Mouse (Mus musculus) spleen, adult 2 months (tissue): ENCODE measurements at regions not wholly inside any gene's neighbourhood (a gene's known extent, or its start where the extent isn't known, plus 50 kb on each side); places are given as distances from the start of the nearest gene placed in this dataset.

Source experiments
- DNase-seq, 2 experiments: peaks; one replicate each; pipeline versions ENCODE4 v3.0.0 to v3.0.0-alpha.2; 2012 to 2021; ENCODE audit warnings: low spot score in 2 of 2, low read depth in 1 of 2
- H3K27ac ChIP-seq: fragments of 200-500 bp; 2 replicates; pipeline ENCODE4 v1.5.1; 2012; ENCODE audit warnings: low read length, inconsistent platforms; ENCODE audit not compliant: insufficient read depth
- H3K27me3 ChIP-seq: fragments of 200-500 bp; 2 replicates; pipeline ENCODE4 v1.6.1; 2012; ENCODE audit warnings: mild to moderate bottlenecking, moderate library complexity, low read length, inconsistent platforms; ENCODE audit not compliant: control insufficient read depth, insufficient read depth
- H3K36me3 ChIP-seq: fragments of 200-500 bp; 2 replicates; pipeline ENCODE4 v1.6.1; 2012; ENCODE audit warnings: mild to moderate bottlenecking, low read length, inconsistent platforms; ENCODE audit not compliant: control insufficient read depth, insufficient read depth
- H3K4me1 ChIP-seq: fragments of 200-500 bp; 2 replicates; pipeline ENCODE4 v1.6.1; 2011; ENCODE audit warnings: inconsistent platforms; ENCODE audit not compliant: control insufficient read depth, insufficient read depth, insufficient read length
- H3K4me3 ChIP-seq: fragments of 200-500 bp; 2 replicates; pipeline ENCODE4 v1.5.1; 2011; ENCODE audit warnings: mild to moderate bottlenecking, inconsistent platforms; ENCODE audit not compliant: insufficient read depth, insufficient read length; ENCODE audit errors: extremely low read depth
- CTCF ChIP-seq: fragments of 200-500 bp; IDR thresholded peaks from 2 replicates; pipeline ENCODE4 v1.5.1; 2011; ENCODE audit warnings: mild to moderate bottlenecking, inconsistent platforms; ENCODE audit not compliant: insufficient read depth, insufficient read length, insufficient replicate concordance; ENCODE audit errors: extremely low read depth
- POLR2A ChIP-seq: fragments of 200-500 bp; IDR thresholded peaks from 2 replicates; pipeline ENCODE4 v1.6.1; 2011; ENCODE audit warnings: low read depth, low read length, inconsistent platforms
- WGBS: fragments of 180-500 bp; shearing (Covaris S2); methylation state at CpG from one replicate; pipeline ENCODE4 v1.1.7; 2018; 5-methylcytosine and 5-hydroxymethylcytosine counted together

DNA sequence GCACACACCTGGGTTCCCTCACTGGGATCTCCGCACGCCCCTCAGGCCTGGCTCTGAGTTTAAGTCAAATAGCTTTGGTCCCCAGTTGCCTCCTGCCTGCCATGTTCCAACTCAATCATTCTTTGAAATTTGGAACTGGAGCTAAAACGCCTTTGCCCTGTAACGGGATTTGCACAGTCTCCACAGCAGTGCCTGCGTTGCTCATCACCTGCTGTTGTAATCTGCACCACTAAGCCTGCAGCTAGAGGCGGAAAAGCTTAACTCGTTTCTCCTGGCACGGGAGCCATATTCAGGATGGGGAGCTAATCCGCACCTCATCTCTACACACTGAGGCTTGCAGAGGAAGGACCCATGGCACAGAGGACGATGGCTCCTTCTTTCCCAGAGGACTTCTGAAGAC lies 147.2 kb upstream of the Gm4791 start:
- Histone ChIP-seq H3K27me3 (no peaks in the 10 kb centered on the region), H3K36me3 (no peaks in the 10 kb centered on the region), H3K27ac (no peak overlapping the region), H3K4me1 (no peaks in the 10 kb centered on the region), H3K4me3 (no peak overlapping the region)
- no peak for DNase-seq
- WGBS, result 87% methylated on average over 10 of the region's 10 CpGs
- no peak for TF ChIP-seq CTCF
- TF ChIP-seq POLR2A, result no peak

GRCm38 (mm10) chr9:46845276-46845675 lies 153.3 kb upstream of the Gm4791 start:
- H3K36me3 ChIP-seq, result no peaks in the 10 kb centered on the region
- no peak overlapping the region for H3K27ac ChIP-seq
- DNase-seq, result no peak
- no peak overlapping the region for H3K4me3 ChIP-seq
- no peaks in the 10 kb centered on the region for H3K27me3 ChIP-seq
- H3K4me1 ChIP-seq, result no peaks in the 10 kb centered on the region
- TF ChIP-seq CTCF, result no peak
- no peak for TF ChIP-seq POLR2A
- 83% methylated on average over 3 of the region's 3 CpGs for WGBS

- 92% methylated on average over 7 of the region's 7 CpGs for WGBS
- no peak for TF ChIP-seq POLR2A
- no peak for TF ChIP-seq CTCF
- no peak for DNase-seq
- Histone ChIP-seq H3K4me3 (no peak overlapping the region), H3K4me1 (no peaks in the 10 kb centered on the region), H3K27me3 (no peaks in the 10 kb centered on the region), H3K36me3 (no peaks in the 10 kb centered on the region), H3K27ac (no peak overlapping the region)
Measured at GRCm38 (mm10) chr9:46843781-46844180, 154.8 kb upstream of the Gm4791 start.

- 93% methylated on average over 6 of the region's 6 CpGs for WGBS
- H3K4me1 ChIP-seq, result no peaks in the 10 kb centered on the region
- no peaks in the 10 kb centered on the region for H3K27me3 ChIP-seq
- DNase-seq, result no peak
- no peak for TF ChIP-seq CTCF
- TF ChIP-seq POLR2A, result no peak
- no peaks in the 10 kb centered on the region for H3K36me3 ChIP-seq
- H3K27ac ChIP-seq, result no peak overlapping the region
- H3K4me3 ChIP-seq, result no peak overlapping the region
Measured at GRCm38 (mm10) chr9:46841571-46841970, 157.0 kb upstream of the Gm4791 start.

- Histone ChIP-seq H3K27ac (no peak overlapping the region), H3K4me3 (no peak overlapping the region), H3K36me3 (no peaks in the 10 kb centered on the region), H3K4me1 (no peaks in the 10 kb centered on the region), H3K27me3 (no peaks in the 10 kb centered on the region)
- TF ChIP-seq CTCF, result no peak
- TF ChIP-seq POLR2A, result no peak
- WGBS, result 71% methylated on average over 7 of the region's 7 CpGs
- no peak for DNase-seq
Measured at GRCm38 (mm10) chr9:46835261-46835660, 163.3 kb upstream of the Gm4791 start.

DNA sequence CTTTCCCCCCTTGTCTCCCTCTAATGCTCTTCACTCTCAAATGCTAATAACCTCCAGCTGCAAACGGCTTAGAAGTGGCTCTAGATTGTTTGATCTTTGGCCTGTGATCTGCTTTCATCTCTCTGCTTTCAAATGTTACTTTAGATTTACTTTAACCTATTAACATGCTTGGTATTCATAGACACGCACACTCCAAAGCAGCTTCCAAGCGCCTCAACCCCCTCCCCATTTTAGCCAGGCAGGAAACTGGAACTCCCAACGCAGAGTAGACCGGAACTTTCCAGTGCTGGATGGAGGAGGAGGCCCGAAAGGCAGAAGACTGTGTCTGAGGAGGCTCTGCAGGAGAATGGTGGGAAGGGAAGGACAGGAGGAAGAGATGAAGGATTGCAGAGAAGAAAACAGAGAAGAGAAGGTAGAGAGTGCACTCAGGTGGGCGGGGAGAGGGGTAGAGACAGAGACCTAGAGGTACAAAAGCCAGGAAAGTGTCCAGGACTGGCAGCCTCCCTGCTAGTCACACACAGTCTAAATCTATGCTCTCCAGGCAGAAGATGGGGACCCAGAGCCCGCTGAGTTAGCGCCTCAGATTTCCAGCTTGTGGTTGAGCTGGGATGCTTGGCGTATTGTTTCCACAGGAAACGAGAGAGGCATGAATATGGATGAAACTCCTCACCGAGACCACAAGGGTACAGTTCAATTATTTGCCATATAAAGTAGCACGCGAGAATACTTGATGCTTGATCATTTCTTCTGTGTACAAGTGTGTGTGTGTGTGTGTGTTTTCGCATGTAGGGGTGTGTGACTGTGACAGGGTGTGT lies 167.6 kb upstream of the Gm4791 start:
- Histone ChIP-seq H3K27ac (no peak overlapping the region), H3K4me1 (no peaks in the 10 kb centered on the region), H3K27me3 (no peaks in the 10 kb centered on the region), H3K4me3 (no peak overlapping the region), H3K36me3 (no peaks in the 10 kb centered on the region)
- TF ChIP-seq CTCF (no peak), POLR2A (no peak)
- WGBS, result 40% methylated on average over 15 of the region's 15 CpGs
- no peak for DNase-seq

DNA sequence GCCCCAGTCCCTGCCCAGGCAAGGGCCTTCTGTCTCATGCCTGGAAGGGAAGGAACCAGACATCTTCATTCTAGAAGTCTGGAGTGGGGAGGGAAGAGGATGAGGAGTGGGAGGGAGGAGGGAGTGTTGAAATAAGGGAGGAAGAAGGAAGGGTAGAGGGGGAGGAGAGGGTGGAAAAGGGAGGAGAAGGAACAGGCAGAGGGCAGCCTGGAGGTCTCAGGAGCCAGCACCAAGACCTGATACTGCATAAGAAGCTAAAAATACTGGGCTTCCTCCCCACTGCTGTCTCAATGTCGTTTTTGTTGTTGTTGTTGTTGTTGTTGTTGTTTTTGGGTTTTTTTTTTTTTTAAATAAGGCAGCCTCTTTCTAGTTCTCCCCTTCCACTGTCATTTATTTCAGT lies 168.2 kb upstream of the Gm4791 start:
- TF ChIP-seq CTCF, result no peak
- TF ChIP-seq POLR2A, result no peak
- 8% methylated on average over 1 of the region's 1 CpGs for WGBS
- no peaks in the 10 kb centered on the region for H3K36me3 ChIP-seq
- H3K4me3 ChIP-seq, result no peak overlapping the region
- H3K27me3 ChIP-seq, result no peaks in the 10 kb centered on the region
- no peak overlapping the region for H3K27ac ChIP-seq
- no peaks in the 10 kb centered on the region for H3K4me1 ChIP-seq
- DNase-seq, result no peak
